Comparison of ENCODE assay signal across 13 mouse cellular contexts in genomic region chr11:121790671-121791094, GRCm38 (mm10). TPM values are rescaled to one million over a fixed set of nuclear protein-coding genes. Genes with fewer than 3 reads are reported as not detected.
DNase-seq lines count a peak whose midpoint lies in the region; ATAC-seq and TF ChIP-seq lines count a peak whose summit lies in the region.
"Had no signal": no experiment of that assay in that cellular context is flagged by ENCODE, and none has a peak within 500 bp of the region (broad histone marks: within the 10 kb centered on the region; RNA-seq: fewer than 3 reads in every experiment).

No protein-coding gene starts in this region.

- H3K27ac ChIP-seq in heart, adult 2 months: peak overlapping the region; percentile 82
- H3K27ac ChIP-seq in heart, embryonic 12.5 days (ENCODE audit: poor library complexity, severe bottlenecking): no peak overlapping the region
- H3K27ac ChIP-seq in heart, embryonic 16.5 days (ENCODE audit: low read length): peak overlapping the region; percentile 44
- H3K27ac ChIP-seq: hindbrain, embryonic 13.5 days had no signal

- H3K4me2 ChIP-seq in heart, embryonic 12.5 days: no peak overlapping the region
- no peak overlapping the region for H3K4me2 ChIP-seq in heart, embryonic 16.5 days (ENCODE audit: low read depth, low read length)
- H3K4me2 ChIP-seq: hindbrain, embryonic 13.5 days had no signal

- DNase-seq in heart, adult 2 months: peak; percentile 70 to 87
- DNase-seq in adrenal gland, postnatal 25 days: peak; percentile 39
- DNase-seq in lung, postnatal 25 days (ENCODE audit: low spot score): peak; percentile 38
- no peak for DNase-seq in spleen, postnatal 14 days (ENCODE audit: low spot score in 2 of 2)
- no peak for DNase-seq in frontal cortex, postnatal 36 days (ENCODE audit: low spot score in 2 of 2)
- no peak for DNase-seq in layer of hippocampus, postnatal 14 days (ENCODE audit: low spot score in 2 of 2)
- DNase-seq: embryo, embryonic 11 days had no signal

- no peak overlapping the region for H3K9ac ChIP-seq in heart, adult 2 months (ENCODE audit: low read depth, low read length)
- H3K9ac ChIP-seq in heart, embryonic 12.5 days: no peak overlapping the region
- H3K9ac ChIP-seq in heart, embryonic 16.5 days (ENCODE audit: low read length): no peak overlapping the region
- H3K9ac ChIP-seq: hindbrain, embryonic 13.5 days had no signal

- no peak for TF ChIP-seq CTCF in heart, adult 2 months (IDR thresholded peaks at IDR 0.05)

- WGBS in heart, adult 2 months: 41% methylated on average over 2 of the region's 2 CpGs
- 65% methylated on average over 2 of the region's 2 CpGs for whole genome bisulfite sequencing in heart, embryonic 12.5 days
- WGBS in heart, embryonic 16.5 days: 52% methylated on average over 2 of the region's 2 CpGs

- H3K9me3 ChIP-seq in heart, embryonic 12.5 days (replicated peaks): no peaks in the 10 kb centered on the region
- no peaks in the 10 kb centered on the region for H3K9me3 ChIP-seq in heart, embryonic 16.5 days (replicated peaks; ENCODE audit: control insufficient read depth, low read length)
- H3K9me3 ChIP-seq: hindbrain, embryonic 13.5 days had no signal

- ATAC-seq in heart, embryonic 12.5 days (ENCODE audit: insufficient number of reproducible peaks, low FRiP score): no peak
- no peak for ATAC-seq in heart, embryonic 16.5 days (replicated peaks; ENCODE audit: extremely low read depth, insufficient read depth, low FRiP score)
- ATAC-seq: CD4-positive, CD25-positive, alpha-beta regulatory T cell, adult 4 months had no signal

- peaks cover 27% of the 10 kb centered on the region for H3K4me1 ChIP-seq in heart, adult 2 months (ENCODE audit: control insufficient read depth, insufficient read depth, low read length)
- peaks cover 25% of the 10 kb centered on the region for H3K4me1 ChIP-seq in heart, embryonic 12.5 days (replicated peaks)
- peaks cover 20% of the 10 kb centered on the region for H3K4me1 ChIP-seq in heart, embryonic 16.5 days (ENCODE audit: control insufficient read depth, insufficient read depth, low read length)

- peak; percentile 86; the same call in 1 of the 2 replicates for TF ChIP-seq EP300 in heart, adult 2 months (IDR thresholded peaks at IDR 0.05; ENCODE audit: insufficient read depth, low read depth, low read length)

- peak; percentile 38; the same call in 1 of the 2 replicates for TF ChIP-seq POLR2A in heart, adult 2 months (IDR thresholded peaks at IDR 0.05; ENCODE audit: insufficient read depth, low read depth, low read length)

- no peaks in the 10 kb centered on the region for H3K79me2 ChIP-seq in heart, adult 2 months (replicated peaks; ENCODE audit: control insufficient read depth, insufficient read depth, low read length)

- intact Hi-C loops in heart, adult 2 months (cut with DNase I): no loop called here

- peaks cover 20% of the 10 kb centered on the region for H3K36me3 ChIP-seq in heart, adult 2 months (ENCODE audit: control insufficient read depth, insufficient read depth, low read length)
- H3K36me3 ChIP-seq in heart, embryonic 12.5 days: no peaks in the 10 kb centered on the region
- H3K36me3 ChIP-seq in heart, embryonic 16.5 days (ENCODE audit: control insufficient read depth, insufficient read depth): no peaks in the 10 kb centered on the region
- H3K36me3 ChIP-seq: hindbrain, embryonic 13.5 days had no signal

- H3K27me3 ChIP-seq in heart, adult 2 months (ENCODE audit: control insufficient read depth, insufficient read depth, low read length): no peaks in the 10 kb centered on the region
- no peaks in the 10 kb centered on the region for H3K27me3 ChIP-seq in heart, embryonic 12.5 days (replicated peaks)
- H3K27me3 ChIP-seq in heart, embryonic 16.5 days (ENCODE audit: control insufficient read depth, insufficient read depth, low read length): no peaks in the 10 kb centered on the region
- H3K27me3 ChIP-seq: hindbrain, embryonic 13.5 days had no signal

- no peak overlapping the region for H3K4me3 ChIP-seq in heart, adult 2 months
- H3K4me3 ChIP-seq in heart, embryonic 12.5 days: no peak overlapping the region
- H3K4me3 ChIP-seq in heart, embryonic 16.5 days (ENCODE audit: low read length): no peak overlapping the region
- H3K4me3 ChIP-seq: hindbrain, embryonic 13.5 days had no signal

RNA-seq across cellular contexts. Expression of gene Ptchd3, which starts 39.4 kb away (rescaled TPM):
- under 1 TPM; 0.18 to 0.21 TPM for total RNA-seq in heart, adult 2 months (2021)
- 0.12 and 0.31 TPM in 2 replicates for polyA plus RNA-seq in heart, adult 2 months (2012; rRNA removed)
- polyA plus RNA-seq in heart, embryonic 12.5 days (2016; fragmentation: Nextera tagmentation; extraction: Ambion mirVana): 0.05 TPM in 1 of 2 replicates, not detected in the other
- not detected in 2 replicates for total RNA-seq in adrenal gland, postnatal 25 days (2021)
- polyA plus RNA-seq in heart, embryonic 16.5 days (2015; fragmentation: Nextera tagmentation; extraction: Ambion mirVana): 0.13 and 0.21 TPM in 2 replicates
- total RNA-seq in layer of hippocampus, postnatal 14 days (2021): not detected
- total RNA-seq: adrenal gland, adult 18-20 months had no signal
- polyA plus RNA-seq: CD4-positive, CD25-positive, alpha-beta regulatory T cell, adult 4 months; hindbrain, embryonic 13.5 days; limb, embryonic 11.5 days had no signal

Comparison
In these comparisons a context has a peak if more than half of its experiments do, and no peak if none do; other contexts are left out.
1. DNase-seq: peak in heart, adult 2 months (2 of 2), adrenal gland, postnatal 25 days (single experiment) and lung, postnatal 25 days (single experiment); none in spleen, postnatal 14 days (0 of 2), frontal cortex, postnatal 36 days (0 of 2) and layer of hippocampus, postnatal 14 days (0 of 2).